Mouse (Mus musculus) neural tube, embryonic 14.5 days (tissue): ENCODE measurements around the gene Ncbp3. TPM values are rescaled to one million over a fixed set of nuclear protein-coding genes. Genes with fewer than 3 reads are reported as not detected.
"Not testable (repeated sequence)": the region's sequence is repeated elsewhere in the genome, so short reads cannot be mapped to it uniquely, and the experiment has no call there.

Experiments
- ATAC-seq: fragments of 200-750 bp; cut with Nextera tagmentation; 2 replicates; pipeline ENCODE4 v1.8.0; 2017; ENCODE audit warnings: low read depth, mild to moderate bottlenecking, moderate TSS enrichment, moderate library complexity
- H3K27ac ChIP-seq: fragments of 300-500 bp; sonication (generic); 2 replicates; pipeline ENCODE4 v1.5.1; 2014; ENCODE audit warnings: low read depth, mild to moderate bottlenecking, control low read depth, low read length, moderate library complexity, mixed read lengths
- H3K27me3 ChIP-seq: fragments of 300-500 bp; sonication (generic); 2 replicates; pipeline ENCODE4 v1.6.1; 2014; ENCODE audit warnings: low read length; ENCODE audit not compliant: control insufficient read depth, insufficient read depth
- H3K36me3 ChIP-seq: fragments of 300-500 bp; sonication (generic); 2 replicates; pipeline ENCODE4 v1.6.1; 2014; ENCODE audit warnings: low read length, mixed read lengths; ENCODE audit not compliant: control insufficient read depth, insufficient read depth
- H3K4me1 ChIP-seq: fragments of 300-500 bp; sonication (generic); 2 replicates; pipeline ENCODE4 v1.6.1; 2014; ENCODE audit warnings: low read length; ENCODE audit not compliant: control insufficient read depth, insufficient read depth
- H3K4me2 ChIP-seq: fragments of 300-500 bp; sonication (generic); 2 replicates; pipeline ENCODE4 v1.6.1; 2014; ENCODE audit warnings: mild to moderate bottlenecking, low read depth, low read length, control low read depth
- H3K4me3 ChIP-seq: fragments of 300-500 bp; sonication (generic); 2 replicates; pipeline ENCODE4 v1.5.1; 2014; ENCODE audit warnings: low read depth, low read length, control low read depth, mixed read lengths
- H3K9ac ChIP-seq: fragments of 300-500 bp; sonication (generic); replicated peaks from 2 replicates; pipeline ENCODE4 v1.6.1; 2014; ENCODE audit warnings: low read depth, mild to moderate bottlenecking, control low read depth, low read length, mixed read lengths
- H3K9me3 ChIP-seq: fragments of 300-500 bp; sonication (generic); 2 replicates; pipeline ENCODE4 v1.6.1; 2016; ENCODE audit warnings: low read length; ENCODE audit not compliant: control insufficient read depth
- WGBS: fragments of 180-500 bp; shearing (Covaris S2); extraction: QIAGEN DNeasy Blood & Tissue Kit; methylation state at CpG from one replicate; pipeline ENCODE4 v1.1.7; 2014; 5-methylcytosine and 5-hydroxymethylcytosine counted together
- polyA plus RNA-seq: library from polyadenylated mRNA; unstranded; fragments of >200 nt; fragmentation: Nextera tagmentation; extraction: Ambion mirVana; gene quantifications from 2 replicates; pipeline ENCODE4 v1.2.1, GENCODE M21; 2014

Ncbp3 gene
- polyA plus RNA-seq, 1 experiment from 2014 or later: 9.6 TPM

GRCm38 (mm10) chr11:73107358-73107757 is 59.8 kb downstream of the Ncbp3 start:
- H3K27me3 ChIP-seq, H3K4me1 ChIP-seq, H3K9me3 ChIP-seq, H3K27ac ChIP-seq, ATAC-seq, H3K4me2 ChIP-seq, H3K9ac ChIP-seq, H3K4me3 ChIP-seq, H3K36me3 ChIP-seq: not testable (repeated sequence)
- 54% methylated on average over 3 of the region's 3 CpGs for WGBS

- Histone ChIP-seq H3K4me3 (no peak overlapping the region), H3K27me3 (no peaks in the 10 kb centered on the region), H3K9me3 (no peaks in the 10 kb centered on the region), H3K27ac (no peak overlapping the region), H3K4me2 (no peak overlapping the region), H3K9ac (no peak overlapping the region), H3K36me3 (no peaks in the 10 kb centered on the region), H3K4me1 (no peaks in the 10 kb centered on the region)
- no peak for ATAC-seq
- WGBS: 78% methylated on average over 5 of the region's 5 CpGs
These were observed 60.8 kb downstream of the Ncbp3 start for GRCm38 (mm10) chr11:73108195-73108897.

- no peak overlapping the region for H3K9ac ChIP-seq
- no peaks in the 10 kb centered on the region for H3K4me1 ChIP-seq
- H3K27ac ChIP-seq: no peak overlapping the region
- no peak overlapping the region for H3K4me2 ChIP-seq
- no peaks in the 10 kb centered on the region for H3K9me3 ChIP-seq
- WGBS: 83% methylated on average over 14 of the region's 14 CpGs
- H3K27me3 ChIP-seq: no peaks in the 10 kb centered on the region
- H3K4me3 ChIP-seq: no peak overlapping the region
- ATAC-seq: no peak
- H3K36me3 ChIP-seq: no peaks in the 10 kb centered on the region
These were observed 61.5 kb downstream of the Ncbp3 start for GRCm38 (mm10) chr11:73108898-73109625.

DNA sequence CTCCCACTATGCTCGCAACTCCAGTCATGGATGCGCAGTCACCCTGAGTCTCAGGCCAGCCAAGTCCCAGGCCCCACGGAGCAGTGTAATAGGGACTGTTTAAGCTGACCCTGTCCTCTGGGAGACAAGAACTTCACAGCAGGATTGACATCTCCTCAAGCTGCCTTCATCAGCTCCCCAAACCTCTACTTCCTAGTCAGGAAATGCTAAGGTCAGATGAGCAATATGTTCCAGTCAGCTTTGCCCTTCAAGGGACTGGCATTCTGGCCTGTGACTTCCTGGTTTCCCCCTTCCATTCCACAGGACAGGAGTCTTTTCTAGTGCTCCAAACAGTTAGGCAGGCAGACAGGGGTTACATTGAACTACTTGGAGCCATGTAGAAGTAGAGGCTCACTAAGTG is 62.4 kb downstream of the Ncbp3 start:
- Histone ChIP-seq H3K9ac (no peak overlapping the region), H3K9me3 (no peaks in the 10 kb centered on the region), H3K27me3 (no peaks in the 10 kb centered on the region), H3K27ac (no peak overlapping the region), H3K36me3 (no peaks in the 10 kb centered on the region), H3K4me1 (no peaks in the 10 kb centered on the region), H3K4me3 (no peak overlapping the region), H3K4me2 (no peak overlapping the region)
- 86% methylated on average over 3 of the region's 3 CpGs for WGBS
- no peak for ATAC-seq

DNA sequence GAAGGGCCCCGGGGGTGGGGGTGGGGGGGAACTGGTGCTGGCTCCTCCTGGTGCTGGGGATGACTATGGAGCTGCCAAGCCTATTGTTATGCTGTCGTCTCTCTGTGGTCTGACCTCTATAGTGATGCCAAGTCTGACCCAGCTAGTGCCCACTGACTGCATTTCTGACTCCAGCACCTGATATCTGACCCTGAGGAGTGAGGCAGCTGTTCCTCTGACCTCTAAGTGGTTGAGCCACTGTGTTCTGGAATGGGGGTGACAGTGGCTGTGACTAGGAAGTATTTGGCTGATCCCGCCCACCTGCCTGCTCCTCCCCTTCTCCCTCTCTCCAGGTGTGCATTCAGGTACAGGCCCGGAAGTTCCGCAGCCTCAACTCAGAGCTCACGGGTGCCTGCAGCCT is 63.8 kb downstream of the Ncbp3 start:
- Histone ChIP-seq H3K27ac (no peak overlapping the region), H3K9ac (no peak overlapping the region), H3K9me3 (no peaks in the 10 kb centered on the region), H3K27me3 (no peaks in the 10 kb centered on the region), H3K4me1 (no peaks in the 10 kb centered on the region), H3K4me2 (no peak overlapping the region), H3K4me3 (no peak overlapping the region), H3K36me3 (no peaks in the 10 kb centered on the region)
- no peak for ATAC-seq
- WGBS: 79% methylated on average over 6 of the region's 6 CpGs

DNA sequence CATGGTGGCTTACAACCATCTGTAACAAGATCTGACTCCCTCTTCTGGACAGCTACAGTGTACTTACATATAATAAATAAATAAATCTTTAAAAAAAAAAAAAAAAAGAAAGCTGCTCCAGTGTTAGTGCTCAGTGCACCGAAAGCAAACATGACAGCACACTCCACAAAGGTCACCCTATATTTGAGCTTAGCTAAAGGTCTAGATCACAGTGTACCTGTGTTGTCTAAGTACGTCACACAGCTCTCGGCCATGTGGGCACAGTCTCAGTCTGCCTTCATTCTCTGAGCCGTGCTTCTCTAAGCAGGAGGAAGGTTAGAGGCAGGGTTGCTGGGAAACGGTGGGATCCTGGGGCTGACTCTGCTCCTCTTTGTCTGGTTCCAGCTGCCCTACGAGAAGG is 78.9 kb downstream of the Ncbp3 start:
- H3K9ac ChIP-seq: no peak overlapping the region
- no peak overlapping the region for H3K27ac ChIP-seq
- no peak overlapping the region for H3K4me2 ChIP-seq
- no peaks in the 10 kb centered on the region for H3K9me3 ChIP-seq
- no peaks in the 10 kb centered on the region for H3K4me1 ChIP-seq
- H3K27me3 ChIP-seq: no peaks in the 10 kb centered on the region
- ATAC-seq: no peak
- no peaks in the 10 kb centered on the region for H3K36me3 ChIP-seq
- H3K4me3 ChIP-seq: no peak overlapping the region
- 96% methylated on average over 6 of the region's 6 CpGs for WGBS

DNA sequence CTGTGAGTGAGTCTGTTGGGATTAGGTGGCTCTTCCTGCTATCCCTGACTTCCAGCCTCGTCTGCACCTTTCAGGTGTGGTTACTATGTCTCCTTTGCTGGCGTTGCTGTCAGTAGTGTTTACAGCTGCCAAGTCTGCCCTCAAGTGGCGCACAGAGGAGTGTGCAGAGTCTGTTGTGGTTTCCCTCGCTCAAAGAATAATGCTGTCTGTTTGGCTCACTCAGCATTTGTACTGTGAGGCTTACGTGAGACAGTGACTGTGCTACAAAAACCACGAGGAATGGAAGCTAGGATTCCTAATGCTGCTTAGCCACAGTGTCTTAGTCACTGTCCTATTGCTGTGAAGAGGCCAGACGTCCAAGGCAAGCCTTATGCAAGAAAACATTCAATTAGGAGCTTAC is 83.4 kb downstream of the Ncbp3 start:
- Histone ChIP-seq H3K36me3 (no peaks in the 10 kb centered on the region), H3K4me3 (no peak overlapping the region), H3K9ac (no peak overlapping the region), H3K27me3 (no peaks in the 10 kb centered on the region), H3K4me1 (no peaks in the 10 kb centered on the region), H3K4me2 (no peak overlapping the region), H3K9me3 (no peaks in the 10 kb centered on the region), H3K27ac (no peak overlapping the region)
- ATAC-seq: no peak
- 88% methylated on average over 7 of the region's 7 CpGs for WGBS

DNA sequence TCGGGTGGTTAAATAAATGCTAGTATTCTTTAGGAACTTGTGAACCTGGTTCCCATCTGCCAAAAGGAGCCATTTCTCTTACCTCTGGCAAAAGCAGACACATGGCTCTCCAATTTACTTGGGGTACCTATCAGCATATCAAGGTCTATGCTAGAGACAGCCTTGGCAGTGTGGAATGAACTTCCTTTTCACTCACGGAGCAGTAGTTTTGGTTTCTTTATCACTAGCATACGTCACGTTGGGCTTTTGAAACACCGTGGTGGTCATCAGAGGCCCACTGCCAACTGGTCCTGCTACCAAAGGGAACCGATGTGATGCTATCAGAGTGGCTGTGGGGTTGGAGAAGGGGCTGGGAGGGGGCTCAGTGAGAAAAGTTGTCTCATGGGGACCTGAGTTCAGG is 85.4 kb downstream of the Ncbp3 start:
- WGBS: 97% methylated on average over 6 of the region's 6 CpGs
- no peak overlapping the region for H3K9ac ChIP-seq
- no peaks in the 10 kb centered on the region for H3K4me1 ChIP-seq
- no peaks in the 10 kb centered on the region for H3K27me3 ChIP-seq
- H3K4me3 ChIP-seq: no peak overlapping the region
- H3K27ac ChIP-seq: no peak overlapping the region
- ATAC-seq: no peak
- H3K9me3 ChIP-seq: no peaks in the 10 kb centered on the region
- no peak overlapping the region for H3K4me2 ChIP-seq
- no peaks in the 10 kb centered on the region for H3K36me3 ChIP-seq

- H3K4me2 ChIP-seq: no peak overlapping the region
- H3K4me1 ChIP-seq: no peaks in the 10 kb centered on the region
- no peaks in the 10 kb centered on the region for H3K27me3 ChIP-seq
- no peaks in the 10 kb centered on the region for H3K36me3 ChIP-seq
- ATAC-seq: no peak
- H3K9me3 ChIP-seq: no peaks in the 10 kb centered on the region
- H3K9ac ChIP-seq: no peak overlapping the region
- WGBS: 94% methylated on average over 5 of the region's 5 CpGs
- no peak overlapping the region for H3K4me3 ChIP-seq
- H3K27ac ChIP-seq: no peak overlapping the region
These were observed 86.6 kb downstream of the Ncbp3 start for GRCm38 (mm10) chr11:73134222-73134621.
